Comparison of ENCODE assay signal across 8 mouse cellular contexts in the genomic region with DNA sequence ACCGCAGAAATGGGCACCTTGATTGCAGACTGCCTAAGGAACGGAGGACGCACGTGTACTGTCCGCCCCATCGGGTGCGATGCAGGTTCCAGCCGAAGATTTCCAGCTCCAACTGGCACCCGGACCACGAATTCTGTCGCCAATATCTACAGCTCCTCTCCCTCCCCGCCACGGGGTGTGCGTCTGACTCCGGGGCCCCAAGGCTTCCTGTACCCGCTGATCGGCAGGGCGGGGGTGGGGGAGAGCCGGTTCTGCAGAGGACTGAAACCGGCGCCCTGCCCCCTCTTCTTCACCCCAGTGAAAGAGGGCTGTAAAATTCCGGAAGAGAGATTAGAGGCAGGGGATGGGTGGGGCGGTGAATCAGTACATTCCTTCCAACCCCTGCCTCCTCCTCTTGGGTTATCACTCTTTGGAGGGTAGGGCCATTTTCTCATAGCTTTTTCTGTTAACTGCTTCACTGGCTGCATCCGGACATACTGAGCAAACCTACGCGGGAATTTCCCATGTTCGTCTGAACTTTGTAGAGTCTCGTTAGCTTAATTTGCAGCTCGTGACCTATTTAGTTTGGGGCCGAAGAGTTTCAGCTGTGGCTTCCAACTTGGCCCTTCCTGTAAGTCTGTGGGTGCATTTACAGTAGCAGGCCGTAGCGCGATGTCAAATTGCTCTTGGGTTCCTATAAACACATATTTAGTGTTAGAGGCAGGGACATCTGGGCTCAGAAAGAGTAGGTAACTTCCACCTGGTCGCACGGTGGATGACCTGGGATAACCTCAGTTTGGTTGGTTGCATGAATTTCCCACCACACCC. TPM values are rescaled to one million over a fixed set of nuclear protein-coding genes. Genes with fewer than 3 reads are reported as not detected.
A peak's percentile ranks its signal among the peaks of the same experiment; 100 is the strongest.
DNase-seq lines count a peak whose midpoint lies in the region; ATAC-seq and TF ChIP-seq lines count a peak whose summit lies in the region.

A gene (plus strand): TSS at position 422 of the 807 bp plus-strand sequence.

- H3K4me3 ChIP-seq in embryonic facial prominence, embryonic 15.5 days (replicated peaks), result peak within 1 kb of the TSS; percentile 42
- H3K4me3 ChIP-seq in heart, embryonic 14.5 days (ENCODE audit: control insufficient read depth in 1 of 2, insufficient read depth in 1 of 2, low read depth in 1 of 2, low read length in 2 of 2), result peak within 1 kb of the TSS; percentile 45 to 56
- H3K4me3 ChIP-seq in kidney, postnatal 0 days (replicated peaks; ENCODE audit: low read depth, low read length), result peak within 1 kb of the TSS; percentile 37
- H3K4me3 ChIP-seq in liver, embryonic 13.5 days (replicated peaks), result peak within 1 kb of the TSS; percentile 50
- H3K4me3 ChIP-seq in thymus, adult 2 months (ENCODE audit: control insufficient read depth, insufficient read depth, low read length), result peak within 1 kb of the TSS; percentile 93

- H3K36me3 ChIP-seq in embryonic facial prominence, embryonic 15.5 days, result no peaks in the 10 kb centered on the region
- no peaks in the 10 kb centered on the region for H3K36me3 ChIP-seq in heart, embryonic 14.5 days (ENCODE audit: control insufficient read depth, insufficient read depth, low read length)
- H3K36me3 ChIP-seq in kidney, postnatal 0 days (ENCODE audit: insufficient read depth, low read length), result no peaks in the 10 kb centered on the region
- H3K36me3 ChIP-seq in liver, embryonic 13.5 days, result no peaks in the 10 kb centered on the region
- H3K36me3 ChIP-seq in thymus, adult 2 months (ENCODE audit: control insufficient read depth, insufficient read depth, low read length), result no peaks in the 10 kb centered on the region

- H3K4me2 ChIP-seq in embryonic facial prominence, embryonic 15.5 days (replicated peaks), result peak within 1 kb of the TSS; percentile 69
- peak within 1 kb of the TSS; percentile 66 for H3K4me2 ChIP-seq in heart, embryonic 14.5 days (ENCODE audit: low read length)
- H3K4me2 ChIP-seq in kidney, postnatal 0 days (ENCODE audit: low read length), result peak within 1 kb of the TSS; percentile 60
- H3K4me2 ChIP-seq in liver, embryonic 13.5 days, result peak within 1 kb of the TSS; percentile 68

- peak; percentile 84 for TF ChIP-seq POLR2A in thymus, adult 2 months (IDR thresholded peaks at IDR 0.05; ENCODE audit: control insufficient read depth, extremely low read depth, insufficient read depth, low read length, poor library complexity)

- H3K27me3 ChIP-seq in embryonic facial prominence, embryonic 15.5 days, result no peaks in the 10 kb centered on the region
- no peaks in the 10 kb centered on the region for H3K27me3 ChIP-seq in heart, embryonic 14.5 days (ENCODE audit: control insufficient read depth, insufficient read depth, low read length)
- H3K27me3 ChIP-seq in kidney, postnatal 0 days (ENCODE audit: insufficient read depth, low read length), result no peaks in the 10 kb centered on the region
- H3K27me3 ChIP-seq in liver, embryonic 13.5 days, result peaks cover 36% of the 10 kb centered on the region
- no peaks in the 10 kb centered on the region for H3K27me3 ChIP-seq in thymus, adult 2 months (ENCODE audit: control insufficient read depth, insufficient read depth, low read length)

- H3K9ac ChIP-seq in embryonic facial prominence, embryonic 15.5 days, result peak within 1 kb of the TSS; percentile 21
- H3K9ac ChIP-seq in heart, embryonic 14.5 days (ENCODE audit: low read length), result peak within 1 kb of the TSS; percentile 62
- peak within 1 kb of the TSS; percentile 53 for H3K9ac ChIP-seq in kidney, postnatal 0 days (ENCODE audit: low read depth, low read length)
- peak within 1 kb of the TSS; percentile 66 for H3K9ac ChIP-seq in liver, embryonic 13.5 days

- TF ChIP-seq CTCF in kidney, postnatal 0 days (IDR thresholded peaks at IDR 0.05; ENCODE audit: low read depth), result no peak
- peak; percentile 40; the same call in 1 of the 2 replicates for TF ChIP-seq CTCF in thymus, adult 2 months (IDR thresholded peaks at IDR 0.05; ENCODE audit: borderline replicate concordance, control insufficient read depth, extremely low read depth, insufficient read depth, low read length, poor library complexity)

- WGBS in embryonic facial prominence, embryonic 15.5 days, result 13% methylated on average over 35 of the region's 35 CpGs
- 8% methylated on average over 35 of the region's 35 CpGs for WGBS in heart, embryonic 14.5 days
- WGBS in kidney, postnatal 0 days, result 4% methylated on average over 35 of the region's 35 CpGs
- WGBS in liver, embryonic 13.5 days (ENCODE audit: insufficient replicate concordance), result 2% methylated on average over 35 of the region's 35 CpGs
- under 1% methylated on average over 35 of the region's 35 CpGs for WGBS in thymus, adult 2 months

- H3K9me3 ChIP-seq in embryonic facial prominence, embryonic 15.5 days (replicated peaks), result no peaks in the 10 kb centered on the region
- H3K9me3 ChIP-seq in heart, embryonic 14.5 days (ENCODE audit: control insufficient read depth, low read length), result no peaks in the 10 kb centered on the region
- H3K9me3 ChIP-seq in kidney, postnatal 0 days (replicated peaks; ENCODE audit: low read length), result no peaks in the 10 kb centered on the region
- H3K9me3 ChIP-seq in liver, embryonic 13.5 days (replicated peaks), result no peaks in the 10 kb centered on the region; the same call in 1 of the 2 replicates

- ATAC-seq in embryonic facial prominence, embryonic 15.5 days (ENCODE audit: insufficient number of reproducible peaks, low FRiP score, low TSS enrichment, low read depth), result 0 out of 2 replicates have a peak, but pooled peaks have one; percentile 24
- ATAC-seq in heart, embryonic 14.5 days (ENCODE audit: insufficient number of reproducible peaks, insufficient read depth, low FRiP score, low read depth), result peak; percentile 88
- ATAC-seq in kidney, postnatal 0 days (replicated peaks; ENCODE audit: low FRiP score, low read depth), result peak; percentile 78
- ATAC-seq in liver, embryonic 13.5 days (ENCODE audit: low read depth), result peak; percentile 80

- peak within 1 kb of the TSS; percentile 71 for H3K27ac ChIP-seq in embryonic facial prominence, embryonic 15.5 days (replicated peaks)
- H3K27ac ChIP-seq in heart, embryonic 14.5 days (replicated peaks in 1 of 2; ENCODE audit: control insufficient read depth in 1 of 2, insufficient read depth in 1 of 2, low read depth in 2 of 2, low read length in 2 of 2), result peak within 1 kb of the TSS; percentile 76
- peak within 1 kb of the TSS; percentile 60 for H3K27ac ChIP-seq in kidney, postnatal 0 days
- peak within 1 kb of the TSS; percentile 71 for H3K27ac ChIP-seq in liver, embryonic 13.5 days
- peak within 1 kb of the TSS; percentile 95 for H3K27ac ChIP-seq in thymus, adult 2 months (ENCODE audit: control insufficient read depth, insufficient read depth, low read length)

- peak in 1 of 2 experiments; percentile 11 for DNase-seq in left cerebral cortex, adult 18-20 months (ENCODE audit: low spot score in 2 of 2)
- DNase-seq in left cerebral cortex, adult 11 months (ENCODE audit: low spot score), result no peak
- DNase-seq in kidney, postnatal 0 days (ENCODE audit: low spot score), result peak; percentile 91
- peak; percentile 61 for DNase-seq in liver, embryonic 13.5 days
- peak; percentile 94 for DNase-seq in naive thymus-derived CD4-positive, alpha-beta T cell, adult 2 months (ENCODE audit: low read depth)
- peak; percentile 89 for DNase-seq in thymus, adult 2 months

- peaks cover 18% of the 10 kb centered on the region for H3K4me1 ChIP-seq in embryonic facial prominence, embryonic 15.5 days
- peaks cover 5 to 7% of the 10 kb centered on the region in 2 experiments for H3K4me1 ChIP-seq in heart, embryonic 14.5 days (ENCODE audit: control insufficient read depth in 2 of 2, insufficient read depth in 2 of 2, low read length in 2 of 2)
- H3K4me1 ChIP-seq in kidney, postnatal 0 days (replicated peaks; ENCODE audit: insufficient read depth, low read length), result 0 out of 2 replicates have a peak, but pooled peaks cover 3% of the 10 kb centered on the region
- peaks cover 21% of the 10 kb centered on the region for H3K4me1 ChIP-seq in liver, embryonic 13.5 days (replicated peaks)
- peaks cover 6% of the 10 kb centered on the region for H3K4me1 ChIP-seq in thymus, adult 2 months (replicated peaks; ENCODE audit: control insufficient read depth, insufficient read depth, low read length)

RNA-seq across cellular contexts. Expression of the gene that starts here (rescaled TPM):
- 100 to 1,000 TPM; 137 to 141 TPM for total RNA-seq in left cerebral cortex, adult 18-20 months (2021)
- 316 and 324 TPM in 2 replicates for polyA plus RNA-seq in embryonic facial prominence, embryonic 15.5 days (2015; fragmentation: Nextera tagmentation; extraction: Ambion mirVana)
- 350 and 362 TPM in 2 replicates for polyA plus RNA-seq in heart, embryonic 14.5 days (2014; fragmentation: Nextera tagmentation; extraction: Ambion mirVana)
- polyA plus RNA-seq in kidney, postnatal 0 days (2015; fragmentation: Nextera tagmentation; extraction: Ambion mirVana), result 383 and 402 TPM in 2 replicates
- polyA plus RNA-seq in liver, embryonic 13.5 days (2015; fragmentation: Nextera tagmentation; extraction: Ambion mirVana), result 236 and 269 TPM in 2 replicates
- 59.5 and 71.6 TPM in 2 replicates for polyA plus RNA-seq in thymus, adult 2 months (2012; rRNA removed)

Comparison
In these comparisons a context has a peak if more than half of its experiments do, and no peak if none do; other contexts are left out.
1. ATAC-seq: peak in every context shown above with its lines; median percentile 88 in heart, embryonic 14.5 days; 80 in liver, embryonic 13.5 days; 78 in kidney, postnatal 0 days; 24 in embryonic facial prominence, embryonic 15.5 days.
2. H3K4me3 ChIP-seq: peak in every context shown above with its lines; median percentile 93 in thymus, adult 2 months; 50 in heart, embryonic 14.5 days; 50 in liver, embryonic 13.5 days; 42 in embryonic facial prominence, embryonic 15.5 days; 37 in kidney, postnatal 0 days.